Comparison of ENCODE assay signal across 8 mouse cellular contexts in the genomic region with DNA sequence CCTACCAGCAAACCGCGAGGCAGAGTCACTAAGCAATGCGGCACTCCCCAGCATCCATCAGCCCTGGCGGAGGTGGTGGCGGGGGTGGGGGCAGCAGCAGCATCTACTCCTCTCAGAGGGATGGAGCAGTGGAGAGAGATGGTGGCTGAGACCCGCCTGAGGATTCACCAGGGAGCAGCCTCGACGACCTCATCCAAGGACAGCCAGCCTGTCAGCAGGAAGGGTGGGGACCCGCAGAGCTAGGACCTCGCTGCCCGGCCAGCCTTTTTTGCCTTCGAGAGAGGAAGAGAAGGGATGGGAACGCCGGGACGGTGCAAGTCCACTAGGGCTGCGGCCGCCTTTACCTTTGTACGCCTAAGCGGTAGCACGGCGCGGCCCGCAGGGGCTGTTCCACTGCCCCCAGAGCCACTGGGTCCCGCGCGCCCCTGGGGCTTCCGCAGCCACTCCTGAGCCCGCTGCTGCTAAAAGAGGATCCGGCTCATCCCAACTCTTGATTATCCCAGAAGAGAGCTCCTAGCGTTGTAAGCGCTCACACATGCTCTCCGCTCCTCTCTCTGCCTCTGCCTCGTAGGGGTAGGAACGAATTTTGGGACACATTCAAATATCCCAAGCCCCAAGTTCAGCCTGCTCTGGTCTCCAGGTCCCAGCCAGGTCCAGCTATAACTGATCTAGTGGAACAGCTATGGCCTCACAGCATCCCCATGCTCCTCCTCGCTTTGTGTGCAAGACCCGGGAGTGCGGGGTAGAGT. TPM values are rescaled to one million over a fixed set of nuclear protein-coding genes. Genes with fewer than 3 reads are reported as not detected.
DNase-seq lines count a peak whose midpoint lies in the region; ATAC-seq and TF ChIP-seq lines count a peak whose summit lies in the region.

A gene (minus strand): TSS at position 639 of the 749 bp plus-strand sequence.

- peaks cover 13% of the 10 kb centered on the region for H3K4me1 ChIP-seq in forebrain, embryonic 12.5 days
- H3K4me1 ChIP-seq in intestine, embryonic 15.5 days (replicated peaks): no peaks in the 10 kb centered on the region
- H3K4me1 ChIP-seq in limb, embryonic 14.5 days (ENCODE audit: control insufficient read depth, insufficient read depth, low read length): peaks cover 5% of the 10 kb centered on the region; the same call in 1 of the 2 replicates

- no peaks in the 10 kb centered on the region for H3K9me3 ChIP-seq in forebrain, embryonic 12.5 days
- no peaks in the 10 kb centered on the region for H3K9me3 ChIP-seq in intestine, embryonic 15.5 days
- H3K9me3 ChIP-seq in limb, embryonic 14.5 days (ENCODE audit: control insufficient read depth, low read length): no peaks in the 10 kb centered on the region

- H3K36me3 ChIP-seq in forebrain, embryonic 12.5 days (replicated peaks): no peaks in the 10 kb centered on the region
- H3K36me3 ChIP-seq in intestine, embryonic 15.5 days: no peaks in the 10 kb centered on the region
- H3K36me3 ChIP-seq in limb, embryonic 14.5 days (ENCODE audit: control insufficient read depth, insufficient read depth, low read length): no peaks in the 10 kb centered on the region

- 1% methylated on average over 33 of the region's 37 CpGs for WGBS in forebrain, embryonic 12.5 days
- WGBS in intestine, embryonic 15.5 days: 6% methylated on average over 37 of the region's 37 CpGs
- 2% methylated on average over 35 of the region's 37 CpGs for WGBS in limb, embryonic 14.5 days

- ATAC-seq in forebrain, embryonic 12.5 days (ENCODE audit: low FRiP score): peak; percentile 90
- peak; percentile 55; the same call in 1 of the 2 replicates for ATAC-seq in intestine, embryonic 15.5 days
- ATAC-seq in limb, embryonic 14.5 days (ENCODE audit: low FRiP score, low read depth): no peak; the same call in 1 of the 2 replicates

- H3K27ac ChIP-seq in forebrain, embryonic 12.5 days: peak within 1 kb of the TSS; percentile 13; the same call in 1 of the 2 replicates
- H3K27ac ChIP-seq in intestine, embryonic 15.5 days: no peak within 1 kb of the TSS
- H3K27ac ChIP-seq in limb, embryonic 14.5 days (replicated peaks; ENCODE audit: low read depth, low read length): no peak within 1 kb of the TSS

- DNase-seq in kidney, postnatal 25 days: peak; percentile 1 to 36
- DNase-seq in kidney, adult 11 months: no peak
- peak; percentile 87 for DNase-seq in brain, adult 2 months (ENCODE audit: low read depth, low spot score)
- no peak for DNase-seq in limb, embryonic 14.5 days (ENCODE audit: low spot score)
- peak; percentile 81 for DNase-seq in right cerebral cortex, postnatal 4 days
- DNase-seq in lung, postnatal 10 days: no peak

- H3K27me3 ChIP-seq in forebrain, embryonic 12.5 days: no peaks in the 10 kb centered on the region; the same call in 1 of the 2 replicates
- no peaks in the 10 kb centered on the region; the same call in 1 of the 2 replicates for H3K27me3 ChIP-seq in intestine, embryonic 15.5 days (replicated peaks)
- peaks cover 10% of the 10 kb centered on the region for H3K27me3 ChIP-seq in limb, embryonic 14.5 days (ENCODE audit: control insufficient read depth, insufficient read depth, low read length)

- peak within 1 kb of the TSS; percentile 49 for H3K4me3 ChIP-seq in forebrain, embryonic 12.5 days (replicated peaks)
- peak within 1 kb of the TSS; percentile 46 for H3K4me3 ChIP-seq in intestine, embryonic 15.5 days (replicated peaks)
- peak within 1 kb of the TSS; percentile 37 for H3K4me3 ChIP-seq in limb, embryonic 14.5 days (replicated peaks; ENCODE audit: low read length)

- H3K9ac ChIP-seq in forebrain, embryonic 12.5 days: peak within 1 kb of the TSS; percentile 66
- peak within 1 kb of the TSS; percentile 45 for H3K9ac ChIP-seq in intestine, embryonic 15.5 days
- peak within 1 kb of the TSS; percentile 48 for H3K9ac ChIP-seq in limb, embryonic 14.5 days (ENCODE audit: low read depth, low read length, severe bottlenecking)

- H3K4me2 ChIP-seq in forebrain, embryonic 12.5 days: peak within 1 kb of the TSS; percentile 76
- peak within 1 kb of the TSS; percentile 83 for H3K4me2 ChIP-seq in intestine, embryonic 15.5 days (replicated peaks)
- H3K4me2 ChIP-seq in limb, embryonic 14.5 days (replicated peaks; ENCODE audit: low read depth, low read length, severe bottlenecking): peak within 1 kb of the TSS; percentile 73

- TF ChIP-seq POLR2A in limb, embryonic 14.5 days (IDR thresholded peaks at IDR 0.05; ENCODE audit: borderline replicate concordance, extremely low read depth, insufficient read depth, insufficient read length): no peak

RNA-seq across cellular contexts. Expression of the gene that starts here (rescaled TPM):
- polyA plus RNA-seq in forebrain, embryonic 12.5 days (2016; fragmentation: Nextera tagmentation; extraction: Ambion mirVana): 2.8 and 3.8 TPM in 2 replicates
- polyA plus RNA-seq in intestine, embryonic 15.5 days (2015; fragmentation: Nextera tagmentation; extraction: Ambion mirVana): 0.61 and 0.79 TPM in 2 replicates
- 0.17 and 0.30 TPM in 2 replicates for polyA plus RNA-seq in limb, embryonic 14.5 days (2012; rRNA removed)
- not detected in 2 replicates for polyA plus RNA-seq in limb, embryonic 14.5 days (2014; fragmentation: Nextera tagmentation; extraction: Ambion mirVana)

Comparison
In these comparisons a context has a peak if more than half of its experiments do, and no peak if none do; other contexts are left out.
1. DNase-seq: peak in kidney, postnatal 25 days (2 of 2), brain, adult 2 months (single experiment) and right cerebral cortex, postnatal 4 days (single experiment); none in kidney, adult 11 months (single experiment), limb, embryonic 14.5 days (single experiment) and lung, postnatal 10 days (single experiment).
2. Peak in ATAC-seq, H3K4me3 ChIP-seq, H3K9ac ChIP-seq and H3K4me2 ChIP-seq in intestine, embryonic 15.5 days; RNA of the gene not detected or under 1 TPM.
3. Peak in every context shown above with its lines, with median percentiles within 50 percentile points of each other: H3K4me2 ChIP-seq, H3K4me3 ChIP-seq and H3K9ac ChIP-seq.